Mouse (Mus musculus): Measurements from ENCODE around the gene Cldn7. TPM values are rescaled to one million over a fixed set of nuclear protein-coding genes. Genes with fewer than 3 reads are reported as not detected.

The Cldn7 gene
- total and polyA plus RNA-seq, 3 experiments = 0.11 to 0.78 TPM; not detected in 1

DNA sequence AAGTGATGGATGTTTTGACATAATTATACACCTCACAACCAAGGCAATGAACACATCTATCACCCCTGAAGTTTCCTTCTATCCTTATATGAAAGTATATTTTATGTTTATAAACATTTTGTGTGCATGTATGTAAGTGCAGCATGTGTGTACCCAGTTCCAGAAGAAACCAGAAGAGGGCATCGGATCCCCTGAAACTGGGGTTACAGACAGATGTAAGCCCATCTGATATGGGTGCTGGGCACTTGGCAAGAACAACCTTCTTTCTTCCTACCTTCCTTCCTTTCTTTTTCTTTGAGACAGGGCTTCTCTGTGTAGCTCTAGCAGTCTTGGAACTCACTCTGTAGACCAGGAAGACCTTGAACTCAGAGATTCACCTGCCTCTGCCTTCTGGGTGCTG is 8.4 kb upstream of the Cldn7 start:
- no peak for DNase-seq

DNA sequence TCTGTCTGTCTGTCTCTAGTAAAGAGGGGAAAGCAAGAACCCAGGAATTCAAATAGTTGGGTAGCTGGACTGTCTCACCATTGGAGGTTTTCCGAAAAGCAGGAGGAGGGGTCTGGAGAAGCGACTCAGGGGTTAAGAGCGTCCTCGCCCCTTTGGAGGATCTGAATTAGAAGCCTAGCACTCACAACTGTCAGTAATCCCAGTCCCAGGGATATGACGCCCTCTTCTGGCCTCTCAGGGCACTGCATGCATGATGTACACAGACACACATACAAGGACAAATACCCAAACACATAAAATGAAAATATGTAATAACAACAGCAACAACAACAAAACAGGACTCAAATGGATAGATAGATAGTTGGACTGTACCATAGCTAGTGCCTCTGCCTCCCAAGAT is 4.0 kb upstream of the Cldn7 start:
- DNase-seq = no peak

DNA sequence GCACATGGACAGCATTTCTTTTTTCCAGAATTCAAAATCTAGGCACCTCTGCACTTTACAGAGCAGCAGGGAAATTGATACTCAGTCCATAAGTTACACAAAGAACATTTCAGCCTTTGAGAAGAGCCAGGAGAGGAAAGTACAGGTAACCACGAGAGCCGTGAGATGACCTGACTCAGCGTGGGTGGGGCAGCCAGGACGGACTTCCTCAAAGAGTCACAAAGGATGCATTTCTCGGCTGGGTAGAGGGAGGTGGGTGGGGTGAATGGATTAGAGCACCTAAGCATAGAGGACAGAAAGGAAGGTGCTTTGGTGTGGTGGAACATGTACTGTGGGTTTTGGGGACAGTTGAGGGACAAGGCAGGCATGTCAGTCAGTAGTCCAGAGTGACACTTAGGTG is 2.7 kb upstream of the Cldn7 start:
- DNase-seq = no peak

DNA sequence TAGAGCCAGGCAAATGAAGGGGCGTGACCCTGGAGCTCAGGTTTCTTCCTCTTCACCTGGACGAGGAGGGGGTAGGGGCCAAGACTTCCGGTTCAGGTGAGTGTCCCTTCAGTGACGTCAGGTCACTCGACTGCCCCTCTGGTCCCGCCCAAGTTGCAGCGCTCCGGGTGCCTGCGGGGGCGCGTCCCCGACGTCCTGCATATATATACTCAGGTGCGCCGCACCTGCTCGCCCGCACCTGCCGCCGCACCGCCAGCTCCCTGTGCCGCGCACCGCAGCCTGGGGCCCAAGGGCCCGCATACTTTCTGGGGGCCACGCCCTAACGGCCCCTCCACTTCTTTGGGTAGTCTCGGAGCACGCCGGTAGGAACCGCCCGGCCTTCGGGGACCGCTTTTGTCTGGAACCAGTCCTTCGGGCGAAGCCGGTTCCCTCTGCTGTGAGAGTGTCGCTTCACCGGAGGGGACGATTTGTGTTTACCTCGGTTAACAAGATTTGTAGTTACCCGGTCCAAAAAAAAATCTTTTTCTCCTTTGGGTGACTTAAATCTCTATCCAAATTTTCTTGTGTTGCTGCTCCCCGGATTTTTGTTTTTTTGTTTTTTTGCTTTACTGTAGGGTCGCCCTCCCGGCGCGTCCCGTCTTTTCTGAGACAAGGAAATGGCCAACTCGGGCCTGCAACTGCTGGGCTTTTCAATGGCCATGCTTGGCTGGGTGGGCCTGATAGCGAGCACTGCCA is 859 bp downstream of the Cldn7 start:
- no peak for DNase-seq

DNA sequence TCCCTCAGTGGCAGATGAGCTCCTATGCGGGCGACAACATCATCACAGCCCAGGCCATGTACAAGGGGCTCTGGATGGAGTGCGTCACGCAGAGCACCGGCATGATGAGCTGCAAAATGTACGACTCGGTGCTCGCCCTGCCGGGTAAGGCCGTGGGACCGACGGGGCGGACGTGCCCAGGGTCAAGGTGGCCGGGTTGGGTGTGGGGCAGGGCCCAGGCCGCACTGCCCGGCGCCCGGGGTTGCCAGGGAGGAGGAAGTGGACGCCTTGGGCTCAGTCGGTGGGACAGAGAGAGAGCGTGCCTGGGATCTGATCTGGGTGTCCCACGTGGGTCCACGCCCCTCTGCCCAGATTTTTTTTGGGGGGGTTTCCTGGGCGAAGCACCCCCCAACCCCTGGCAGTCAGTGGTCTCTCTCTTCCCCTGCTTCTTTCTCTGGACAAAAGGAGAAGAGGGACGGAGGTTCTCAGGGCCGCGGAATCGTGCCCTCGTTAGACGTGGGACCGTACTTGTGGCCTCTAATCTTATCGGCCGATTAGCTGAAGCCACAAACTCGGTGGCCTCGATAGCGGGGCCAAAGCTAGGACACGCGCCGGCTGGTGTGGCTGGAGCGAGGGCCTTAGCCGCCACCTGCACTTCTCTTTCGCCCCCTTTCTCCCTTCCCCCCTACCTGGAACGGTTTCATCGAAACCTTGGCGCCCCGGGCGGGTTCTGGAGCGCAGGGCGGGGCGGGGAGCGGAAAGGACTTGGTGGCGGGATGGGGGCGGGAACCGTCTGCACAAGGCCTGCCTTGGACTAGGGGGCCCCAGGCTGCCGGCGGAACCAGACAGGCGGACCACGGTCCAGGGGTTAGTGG is 1.7 kb downstream of the Cldn7 start:
- peak; percentile 64 for DNase-seq

DNA sequence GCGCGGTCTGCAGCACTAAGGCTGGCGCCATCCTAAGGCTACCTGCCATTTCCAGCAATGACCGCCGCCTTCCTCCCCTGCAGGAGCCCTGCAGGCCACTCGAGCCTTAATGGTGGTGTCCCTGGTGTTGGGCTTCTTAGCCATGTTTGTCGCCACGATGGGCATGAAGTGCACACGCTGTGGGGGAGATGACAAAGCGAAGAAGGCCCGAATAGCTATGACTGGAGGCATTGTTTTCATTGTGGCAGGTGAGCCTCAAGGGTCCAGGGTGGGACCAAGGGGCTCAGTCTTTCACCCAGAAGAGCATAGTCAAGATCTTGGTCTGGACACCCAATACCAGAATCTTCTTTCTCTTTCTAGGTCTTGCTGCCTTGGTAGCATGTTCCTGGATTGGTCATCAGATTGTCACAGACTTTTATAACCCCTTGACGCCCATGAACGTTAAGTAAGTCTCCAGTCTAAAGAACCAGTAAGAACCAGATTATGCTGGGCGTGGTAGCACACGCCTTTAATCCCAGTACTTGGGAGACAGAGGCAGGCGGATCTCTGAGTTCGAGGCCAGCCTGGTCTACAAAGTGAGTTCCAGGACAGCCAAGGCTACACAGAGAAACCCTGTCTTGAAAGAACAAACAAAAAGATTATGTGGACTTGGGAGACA is 2.4 kb downstream of the Cldn7 start:
- no peak for DNase-seq

DNA sequence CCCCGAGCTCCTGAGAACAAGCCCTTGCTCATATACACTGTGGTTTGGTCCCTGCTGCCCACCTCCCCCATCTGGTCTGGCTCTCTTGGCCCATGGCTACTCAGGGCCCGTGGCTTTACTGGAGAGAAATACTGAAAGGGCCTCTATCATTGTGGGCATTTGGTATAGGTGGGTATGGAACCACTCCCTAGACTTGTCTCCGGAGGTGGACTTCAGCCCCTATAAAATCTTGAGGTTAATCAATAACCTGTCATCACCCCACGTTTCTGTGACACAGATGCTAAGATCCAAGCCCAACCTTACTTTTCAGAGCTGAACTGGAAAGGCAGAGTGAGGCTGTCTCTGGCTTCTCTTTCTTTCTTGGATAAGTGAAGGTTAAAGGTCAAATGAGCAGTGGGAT is 4.2 kb downstream of the Cldn7 start:
- DNase-seq = no peak

DNA sequence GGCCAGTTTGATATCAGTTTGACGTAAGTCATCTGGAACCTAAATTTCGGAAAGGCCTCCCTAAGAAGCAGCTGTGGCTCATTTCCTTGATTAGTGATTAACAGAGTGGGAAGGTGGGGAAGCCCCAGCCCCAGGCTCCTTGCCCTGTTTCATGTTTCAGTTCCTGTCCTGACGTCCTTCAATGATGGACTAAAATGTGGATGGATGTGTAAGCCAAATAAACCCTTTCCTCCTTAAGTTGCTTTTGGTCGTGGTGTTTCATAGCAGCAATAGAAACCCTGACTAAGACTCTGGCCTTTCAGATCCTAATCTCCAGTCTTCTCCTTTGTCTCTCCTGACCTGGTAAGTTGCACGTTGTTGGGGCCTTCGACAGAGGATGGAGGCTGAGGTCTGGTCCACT is 5.6 kb downstream of the Cldn7 start:
- no peak for DNase-seq

DNA sequence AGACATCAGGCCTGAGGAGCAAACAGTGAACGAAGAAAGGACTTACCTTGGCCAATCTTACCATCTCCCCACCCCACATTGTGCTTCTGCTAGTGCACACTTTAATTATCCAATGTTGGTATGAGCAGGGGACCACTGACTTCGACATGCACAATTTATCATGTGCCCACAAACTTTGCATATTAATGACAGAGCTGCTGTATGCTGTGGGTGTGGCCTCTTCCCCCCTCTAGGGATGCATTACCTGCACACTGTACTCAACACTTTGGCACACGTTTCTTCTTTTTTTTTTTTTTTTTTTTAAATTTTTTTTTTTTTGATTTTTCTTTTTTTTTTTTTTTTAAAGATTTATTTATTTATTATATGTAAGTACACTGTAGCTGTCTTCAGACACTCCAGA is 6.2 kb downstream of the Cldn7 start:
- DNase-seq = no peak

DNA sequence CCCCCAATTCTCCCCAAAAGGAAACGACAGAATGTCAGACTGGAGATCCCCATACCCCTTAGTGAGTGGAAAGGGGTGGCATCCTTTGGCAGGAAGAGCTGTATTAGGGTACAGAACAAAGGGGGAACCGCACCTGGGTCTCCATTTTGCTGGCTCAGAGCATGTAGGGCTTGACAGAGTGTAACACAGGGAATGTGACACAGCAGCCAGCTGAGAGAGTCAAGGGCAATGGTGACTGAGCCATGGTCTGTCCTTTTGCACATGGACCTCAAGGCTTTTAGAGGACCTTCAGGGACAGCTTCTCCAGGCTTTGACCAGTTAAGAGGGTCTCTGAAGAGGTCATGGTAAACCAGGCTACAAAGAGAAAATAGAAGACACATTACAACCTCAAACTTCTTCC is 10.3 kb downstream of the Cldn7 start:
- DNase-seq = peak; percentile 62

DNA sequence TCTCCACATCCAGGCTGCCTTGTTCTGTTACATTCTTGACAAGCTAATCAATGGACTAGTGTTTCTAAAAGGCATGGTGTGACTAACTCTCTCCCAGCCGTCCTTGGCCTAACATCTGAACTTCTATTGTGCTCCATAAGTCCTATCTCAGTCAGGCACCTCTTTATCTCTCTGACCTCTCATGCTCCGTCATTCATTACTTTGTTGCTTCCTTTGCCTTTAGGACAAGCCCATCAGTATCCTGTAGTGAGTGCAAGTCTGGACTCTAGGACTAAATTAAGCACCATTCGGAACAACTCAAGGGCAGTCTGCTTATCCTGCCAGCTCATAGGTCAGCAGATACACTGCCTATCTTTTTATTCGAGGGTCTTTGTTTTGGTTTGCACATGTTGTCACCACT is 11.7 kb downstream of the Cldn7 start:
- DNase-seq = peak; percentile 52

DNA sequence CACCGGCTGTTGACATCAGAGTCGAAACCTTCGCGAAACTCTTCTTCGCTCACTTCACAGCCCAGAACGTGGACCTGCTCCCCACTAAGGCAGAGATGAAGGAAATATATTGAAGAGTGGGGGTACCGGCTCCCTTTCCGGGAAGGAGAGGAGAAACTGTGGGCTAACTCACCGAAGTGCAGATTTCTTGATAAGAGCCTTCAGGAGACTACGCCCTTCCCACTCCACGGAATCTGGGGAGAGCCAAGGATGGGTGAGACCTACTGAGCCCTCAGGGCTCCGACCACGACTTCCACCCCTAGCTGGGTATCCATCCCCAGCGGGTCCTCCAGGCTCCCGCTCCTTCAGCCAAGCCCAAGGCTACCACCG is 15.2 kb downstream of the Cldn7 start:
- DNase-seq = no peak

DNA sequence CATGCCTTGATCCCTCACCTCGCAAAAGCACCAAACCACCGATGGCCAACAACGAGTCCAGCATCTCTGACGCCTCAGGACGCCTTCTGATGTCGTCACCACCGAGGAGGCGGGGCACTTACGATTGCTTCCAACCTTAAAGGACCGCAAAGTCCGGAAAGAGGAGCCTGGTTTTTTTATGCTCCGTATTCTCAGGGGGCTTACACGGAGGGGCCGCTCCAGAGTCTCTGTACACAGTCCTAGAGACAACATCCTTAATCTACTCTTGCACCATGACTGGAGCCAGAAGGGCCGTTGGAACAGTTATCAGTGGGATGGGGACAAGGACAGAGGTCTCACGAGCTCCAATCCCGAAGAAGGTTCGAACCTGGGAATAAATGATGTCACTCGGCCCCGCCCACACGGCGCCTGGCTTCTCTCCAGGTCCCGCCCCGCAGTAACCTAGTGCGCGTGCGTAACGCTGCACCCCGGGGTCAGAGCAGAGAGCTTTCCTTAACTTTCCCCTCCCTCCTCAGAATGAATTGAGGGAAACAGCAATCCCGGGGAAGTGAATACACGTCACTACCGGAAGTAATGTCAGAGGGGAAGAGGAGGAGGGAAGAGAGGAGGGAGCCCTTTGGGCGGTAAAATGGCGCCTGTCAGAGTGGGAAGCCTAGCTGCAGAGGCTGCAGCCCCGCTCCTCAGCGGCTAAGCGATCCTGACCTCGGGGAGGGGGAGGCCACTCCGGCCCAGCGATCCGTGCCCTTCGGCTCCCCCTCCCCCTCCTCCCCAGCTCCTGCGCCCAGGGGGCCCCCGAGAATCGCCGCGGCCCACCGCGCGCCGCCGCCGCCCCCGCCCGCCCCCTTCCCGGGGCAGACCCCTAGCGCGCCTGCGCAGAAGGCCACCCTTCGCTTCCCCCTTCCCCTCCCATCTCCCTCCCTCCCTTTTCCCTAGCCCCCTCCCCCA is 15.9 kb downstream of the Cldn7 start:
- DNase-seq = peak; percentile 100

DNA sequence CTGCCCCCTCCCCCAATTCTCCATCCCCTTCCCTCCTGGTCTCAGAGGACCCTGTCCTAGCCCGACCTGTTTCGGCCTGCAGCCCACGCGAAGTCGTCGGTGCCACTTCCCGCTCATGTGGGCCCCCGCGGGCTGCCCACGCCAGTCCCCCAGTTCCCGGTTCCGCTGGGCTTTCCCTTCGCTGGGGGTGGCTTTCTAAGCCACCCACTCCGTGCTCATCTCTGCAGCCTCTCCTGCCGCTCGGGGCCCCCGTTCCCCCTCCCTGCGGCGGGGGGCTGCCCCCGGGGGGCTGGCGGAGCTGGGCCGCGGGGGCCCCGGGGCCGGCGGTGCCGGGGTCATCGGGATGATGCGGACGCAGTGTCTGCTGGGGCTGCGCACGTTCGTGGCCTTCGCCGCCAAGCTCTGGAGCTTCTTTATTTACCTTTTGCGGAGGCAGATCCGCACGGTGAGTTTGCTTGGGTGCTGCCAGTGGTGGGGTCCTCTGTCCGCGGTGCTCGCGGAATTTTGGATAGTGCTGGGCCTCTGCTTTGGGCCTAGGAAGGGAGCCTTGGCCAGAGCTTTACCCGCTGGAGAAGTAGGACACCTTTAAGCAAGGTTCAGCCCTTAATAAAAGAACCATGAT is 16.7 kb downstream of the Cldn7 start, which contains the start of gene Ctdnep1:
TSS of gene Ctdnep1 (plus strand) at position 16 of the 622 bp plus-strand sequence.
- no peak for DNase-seq

DNA sequence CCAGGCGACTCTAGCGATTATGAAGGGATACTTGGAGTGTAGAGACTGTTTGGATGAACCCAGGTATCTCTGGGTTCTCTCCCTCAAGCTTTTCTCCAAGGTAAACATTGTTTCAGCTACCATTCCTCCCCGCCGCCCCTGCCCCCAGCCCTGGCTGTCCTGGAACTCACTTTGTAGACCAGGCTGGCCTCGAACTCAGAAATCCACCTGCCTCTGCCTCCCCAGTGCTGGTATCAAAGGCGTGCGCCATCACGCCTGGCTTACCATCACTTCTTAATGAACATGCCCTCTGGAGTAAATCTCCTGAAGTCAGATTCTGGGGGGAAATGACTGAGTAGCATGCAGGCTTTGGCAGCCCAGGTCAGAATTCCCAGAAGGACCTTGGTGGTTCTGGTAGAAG is 17.6 kb downstream of the Cldn7 start, which contains the start of gene Elp5:
TSS of gene Elp5 (minus strand) at position 293 of the 400 bp plus-strand sequence.
- DNase-seq = peak; percentile 4

DNA sequence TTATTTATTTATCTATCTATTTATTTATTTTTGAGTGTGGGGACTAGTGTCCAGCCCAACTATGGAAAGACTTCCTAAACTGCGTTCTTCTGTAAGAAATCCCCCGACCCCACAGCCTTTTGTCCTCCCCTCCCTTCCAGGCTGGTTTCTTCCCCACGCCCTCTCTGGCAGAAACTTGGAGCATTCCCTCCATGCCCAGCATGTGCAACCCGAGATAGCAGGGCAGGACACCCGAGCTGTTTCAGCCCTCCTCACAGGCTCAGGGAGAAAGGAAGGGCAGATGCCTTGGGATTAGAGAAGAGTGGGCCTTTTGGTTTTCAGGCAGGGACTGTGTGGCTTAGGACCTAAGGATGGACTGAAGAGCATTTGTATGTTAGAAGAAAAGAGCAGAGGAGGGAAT is 18.3 kb downstream of the Cldn7 start:
- DNase-seq = peak; percentile 21

DNA sequence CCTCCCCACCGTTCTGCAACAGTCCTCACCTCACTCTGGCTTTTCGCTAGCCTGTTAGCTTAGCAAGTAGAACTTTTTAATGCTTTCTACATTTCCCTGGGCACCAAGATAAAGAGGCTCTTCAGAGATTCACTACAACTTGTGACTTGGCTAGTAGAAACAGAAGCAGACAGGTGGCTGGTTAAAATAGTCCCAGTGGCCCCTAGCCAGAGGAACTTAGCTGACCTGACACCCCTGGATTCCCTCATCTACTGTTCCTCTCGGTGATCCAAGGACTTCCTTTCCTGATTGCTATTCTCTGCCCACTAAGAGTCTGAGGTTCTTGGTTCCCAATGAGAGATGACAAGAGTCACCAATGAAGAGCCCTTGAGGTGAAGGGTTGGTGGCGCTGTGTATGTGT is 18.8 kb downstream of the Cldn7 start:
- no peak for DNase-seq

DNA sequence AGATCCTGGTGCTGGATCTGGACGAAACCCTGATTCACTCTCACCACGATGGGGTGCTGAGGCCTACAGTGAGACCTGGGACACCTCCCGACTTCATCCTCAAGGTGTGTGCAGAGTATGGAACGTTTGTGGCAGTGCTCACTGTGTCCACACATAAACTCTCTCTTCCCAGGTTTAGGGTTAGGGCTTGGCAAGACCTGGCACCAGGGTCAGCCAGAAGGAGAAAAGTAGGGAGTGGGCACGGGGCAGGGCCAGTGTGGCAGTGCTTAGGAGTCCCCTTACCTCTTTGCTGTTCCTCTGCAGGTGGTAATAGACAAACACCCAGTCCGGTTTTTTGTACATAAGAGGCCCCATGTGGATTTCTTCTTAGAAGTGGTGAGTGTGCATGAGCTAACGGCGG is 19.9 kb downstream of the Cldn7 start:
- no peak for DNase-seq

DNA sequence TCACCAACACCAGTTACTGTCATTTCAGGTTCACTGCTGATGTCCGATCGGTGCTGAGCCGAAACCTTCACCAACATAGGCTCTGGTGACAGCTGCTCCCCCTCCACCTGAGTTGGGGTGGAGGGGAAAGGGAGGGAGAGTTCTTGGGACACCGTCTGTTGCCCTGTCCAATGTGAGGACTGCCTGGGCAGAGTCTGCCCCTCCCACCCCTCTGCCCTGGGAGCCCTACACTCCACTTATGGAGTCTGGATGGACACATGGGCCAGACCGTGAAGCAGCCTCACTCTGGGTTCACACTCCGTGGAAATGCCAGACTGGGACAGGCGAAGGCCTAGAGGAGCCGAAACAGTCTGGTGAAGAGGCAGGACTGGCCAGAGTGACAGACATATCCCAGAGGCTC is 25.4 kb downstream of the Cldn7 start:
- DNase-seq = no peak

DNA sequence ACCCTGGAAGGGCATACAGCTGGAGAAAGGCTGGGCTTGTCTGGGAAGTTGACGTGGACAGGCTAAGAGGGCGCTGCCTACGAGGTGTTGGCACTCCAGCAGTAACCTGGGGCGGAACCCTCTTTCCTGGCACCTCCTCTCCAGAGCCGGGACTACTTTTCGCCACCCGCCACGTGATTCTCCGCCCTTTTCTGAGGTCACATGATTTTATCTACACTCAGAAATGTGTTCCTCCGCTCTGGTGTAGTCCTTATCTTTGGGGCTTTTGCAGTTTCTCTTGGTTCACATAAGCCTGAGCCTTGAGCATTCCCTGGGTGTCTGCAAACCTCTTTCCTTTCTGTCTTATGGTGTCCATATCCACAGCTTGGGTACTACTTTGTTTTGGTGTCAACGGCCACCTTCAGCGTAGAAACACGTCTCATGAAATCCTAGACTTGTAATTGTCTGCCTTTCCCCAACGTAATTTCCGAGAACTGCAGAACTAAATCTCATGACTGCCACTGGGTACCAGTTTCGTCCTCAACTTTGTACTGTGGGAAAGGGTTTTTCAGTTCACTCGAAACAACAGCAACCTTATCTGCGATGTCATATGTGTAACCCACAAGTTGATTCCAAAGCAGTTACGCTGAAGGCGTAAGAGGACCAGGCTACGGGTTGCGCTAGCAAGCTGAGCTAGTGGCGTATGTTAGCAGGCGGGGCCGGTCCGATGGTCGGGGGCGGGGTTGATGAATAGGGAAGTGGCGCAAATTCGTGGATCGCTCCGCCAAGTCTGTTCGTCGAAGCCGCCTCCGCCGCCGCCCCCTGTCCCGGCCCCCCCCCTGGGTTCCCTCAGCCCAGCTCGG is 26.5 kb downstream of the Cldn7 start, which contains the start of gene Gabarap:
TSS of gene Gabarap (plus strand) at position 294 of the 842 bp plus-strand sequence.
- DNase-seq = peak; percentile 97

Data from adrenal gland, adult 2 months (tissue).